Mouse (Mus musculus) MEL (cell line): Measurements from ENCODE around the gene Pknox2. TPM values are rescaled to one million over a fixed set of nuclear protein-coding genes. Genes with fewer than 3 reads are reported as not detected.

Experiments used
- DNase-seq: peaks from one replicate; pipeline ENCODE4 v3.0.0; 2011; ENCODE audit warnings: low read depth, low spot score
- H3K27ac ChIP-seq: 2 replicates; pipeline ENCODE4 v1.5.1; 2012; ENCODE audit warnings: low read depth, mild to moderate bottlenecking, control low read depth, low read length, moderate library complexity; ENCODE audit not compliant: control insufficient read depth
- H3K27me3 ChIP-seq, 2 experiments: fragments of 150-350 bp in 1 of 2; sonication (generic) in 1 of 2; 2 replicates each; pipeline ENCODE4 v1.6.1; 2012; ENCODE audit warnings: low read length in 2 of 2, mild to moderate bottlenecking in 2 of 2, improper control_type of control experiment in 1 of 2, moderate library complexity in 1 of 2; ENCODE audit not compliant: insufficient read depth in 2 of 2, control insufficient read depth in 1 of 2
- H3K36me3 ChIP-seq, 2 experiments: 2 replicates each; pipeline ENCODE4 v1.6.1; 2012 to 2014; ENCODE audit warnings: low read length in 2 of 2, improper control_type of control experiment in 1 of 2, inconsistent platforms in 1 of 2, mild to moderate bottlenecking in 1 of 2; ENCODE audit not compliant: insufficient read depth in 2 of 2, control insufficient read depth in 1 of 2
- H3K4me1 ChIP-seq, 2 experiments: fragments of 150-350 bp in 1 of 2; sonication (generic) in 1 of 2; 2 replicates each; pipeline ENCODE4 v1.6.1; 2012; ENCODE audit warnings: low read length in 2 of 2, improper control_type of control experiment in 1 of 2, mild to moderate bottlenecking in 1 of 2; ENCODE audit not compliant: insufficient read depth in 2 of 2, control insufficient read depth in 1 of 2
- H3K4me3 ChIP-seq, 2 experiments: fragments of 150-350 bp in 1 of 2; sonication (generic) in 1 of 2; 2 replicates each; pipeline ENCODE4 v1.5.1; 2012; ENCODE audit warnings: low read depth in 2 of 2, low read length in 2 of 2, mild to moderate bottlenecking in 2 of 2, moderate library complexity in 2 of 2, control low read depth in 1 of 2, improper control_type of control experiment in 1 of 2; ENCODE audit not compliant: control insufficient read depth in 1 of 2, insufficient read depth in 1 of 2
- H3K79me2 ChIP-seq: 2 replicates; pipeline ENCODE4 v1.6.1; 2012; ENCODE audit warnings: mild to moderate bottlenecking, low read length, moderate library complexity; ENCODE audit not compliant: control insufficient read depth, poor library complexity, insufficient read depth
- H3K9ac ChIP-seq: 2 replicates; pipeline ENCODE4 v1.6.1; 2012; ENCODE audit warnings: low read depth, mild to moderate bottlenecking, control low read depth, low read length, moderate library complexity; ENCODE audit not compliant: control insufficient read depth, poor library complexity, severe bottlenecking
- H3K9me3 ChIP-seq: fragments of 150-350 bp; sonication (generic); replicated peaks from 2 replicates; pipeline ENCODE4 v1.6.1; 2012; ENCODE audit warnings: mild to moderate bottlenecking, low read length, improper control_type of control experiment, moderate library complexity; ENCODE audit not compliant: insufficient read depth
- BHLHE40 ChIP-seq: IDR thresholded peaks from 2 replicates; pipeline ENCODE4 v1.6.1; 2012; ENCODE audit warnings: low read depth, mild to moderate bottlenecking, inconsistent platforms, low read length, improper control_type of control experiment, borderline replicate concordance
- CHD2 ChIP-seq: IDR thresholded peaks from 2 replicates; pipeline ENCODE4 v1.6.1; 2011; ENCODE audit warnings: low read length, improper control_type of control experiment
- EP300 ChIP-seq, 2 experiments: IDR thresholded peaks; 2 replicates each; pipeline ENCODE4 v1.6.1; 2011; ENCODE audit warnings: improper control_type of control experiment in 2 of 2, low read length in 2 of 2, low read depth in 1 of 2, mild to moderate bottlenecking in 1 of 2
- ETS1 ChIP-seq: IDR thresholded peaks from 2 replicates; pipeline ENCODE4 v1.6.1; 2012; ENCODE audit warnings: low read depth, mild to moderate bottlenecking, inconsistent platforms, low read length, improper control_type of control experiment, moderate library complexity
- GABPA ChIP-seq: IDR thresholded peaks from 2 replicates; pipeline ENCODE4 v1.6.1; 2012; ENCODE audit warnings: low read depth, mild to moderate bottlenecking, inconsistent platforms, low read length, improper control_type of control experiment, moderate library complexity
- JUND ChIP-seq: IDR thresholded peaks from 2 replicates; pipeline ENCODE4 v1.6.1; 2011; ENCODE audit warnings: low read depth, mild to moderate bottlenecking, improper control_type of control experiment, low read length
- KAT2A ChIP-seq: conservative IDR thresholded peaks from 2 replicates; pipeline ENCODE4 v1.6.1; 2012; ENCODE audit warnings: low read depth, low read length, improper control_type of control experiment, inconsistent platforms
- MAFK ChIP-seq: IDR thresholded peaks from 2 replicates; pipeline ENCODE4 v1.6.1; 2011; ENCODE audit warnings: low read depth, mild to moderate bottlenecking, low read length, improper control_type of control experiment, borderline replicate concordance
- MYC ChIP-seq: IDR thresholded peaks from 2 replicates; pipeline ENCODE4 v1.6.1; 2011; ENCODE audit warnings: low read depth, mild to moderate bottlenecking, low read length, improper control_type of control experiment, moderate library complexity
- NRF1 ChIP-seq: IDR thresholded peaks from 2 replicates; pipeline ENCODE4 v1.6.1; 2014; ENCODE audit warnings: low read depth, mild to moderate bottlenecking, inconsistent platforms, low read length, improper control_type of control experiment, moderate library complexity; ENCODE audit not compliant: poor library complexity, insufficient read depth, severe bottlenecking
- POLR2A ChIP-seq, 2 experiments: IDR thresholded peaks; 2 replicates each; pipeline ENCODE4 v1.6.1; 2011 to 2012; ENCODE audit warnings: low read length in 2 of 2, mild to moderate bottlenecking in 2 of 2, control low read depth in 1 of 2, improper control_type of control experiment in 1 of 2, low read depth in 1 of 2, moderate library complexity in 1 of 2; ENCODE audit not compliant: control insufficient read depth in 1 of 2, insufficient read depth in 1 of 2, poor library complexity in 1 of 2
- POLR2AphosphoS2 ChIP-seq: IDR thresholded peaks from 2 replicates; pipeline ENCODE4 v1.6.1; 2011; ENCODE audit warnings: low read length, improper control_type of control experiment
- POLR2AphosphoS5 ChIP-seq: IDR thresholded peaks from 2 replicates; pipeline ENCODE4 v1.6.1; 2012; ENCODE audit warnings: low read depth, borderline replicate concordance, mild to moderate bottlenecking, inconsistent platforms, low read length, moderate library complexity, mixed read lengths
- RAD21 ChIP-seq: IDR thresholded peaks from 2 replicates; pipeline ENCODE4 v1.6.1; 2011; ENCODE audit warnings: mild to moderate bottlenecking, low read depth, low read length, improper control_type of control experiment
- RCOR1 ChIP-seq: IDR thresholded peaks from 2 replicates; pipeline ENCODE4 v1.6.1; 2012; ENCODE audit warnings: low read depth, mild to moderate bottlenecking, inconsistent platforms, low read length, improper control_type of control experiment
- UBTF ChIP-seq: IDR thresholded peaks from 2 replicates; pipeline ENCODE4 v1.6.1; 2012; ENCODE audit warnings: low read depth, mild to moderate bottlenecking, inconsistent platforms, low read length, improper control_type of control experiment, moderate library complexity, borderline replicate concordance; ENCODE audit not compliant: insufficient read depth
- ZC3H11A ChIP-seq: IDR thresholded peaks from 2 replicates; pipeline ENCODE4 v1.6.1; 2012; ENCODE audit warnings: low read depth, mild to moderate bottlenecking, inconsistent platforms, low read length, improper control_type of control experiment
- ZNF384 ChIP-seq: IDR thresholded peaks from 2 replicates; pipeline ENCODE4 v1.6.1; 2012; ENCODE audit warnings: low read depth, mild to moderate bottlenecking, inconsistent platforms, low read length, improper control_type of control experiment
- polyA plus RNA-seq, 2 experiments: library from polyadenylated mRNA; stranded (reverse) in 1 of 2; unstranded in 1 of 2; fragments of >175 nt in 1 of 2; fragments of >200 nt in 1 of 2; gene quantifications; 2 replicates each; pipeline versions ENCODE4 v1.2.1 to v1.2.4; 2012; ENCODE audit warnings: low replicate concordance in 2 of 2, low read depth in 1 of 2; ENCODE audit not compliant: insufficient read length in 2 of 2, insufficient read depth in 1 of 2, missing spikeins in 1 of 2
- total RNA-seq: library from RNA; depleted of rRNA; stranded (reverse); fragments of 300-350 nt; gene quantifications from 2 replicates; pipeline ENCODE4 v1.2.3, GENCODE M21; 2012

Pknox2 gene
- total and polyA plus RNA-seq, 3 experiments, result not detected

DNA sequence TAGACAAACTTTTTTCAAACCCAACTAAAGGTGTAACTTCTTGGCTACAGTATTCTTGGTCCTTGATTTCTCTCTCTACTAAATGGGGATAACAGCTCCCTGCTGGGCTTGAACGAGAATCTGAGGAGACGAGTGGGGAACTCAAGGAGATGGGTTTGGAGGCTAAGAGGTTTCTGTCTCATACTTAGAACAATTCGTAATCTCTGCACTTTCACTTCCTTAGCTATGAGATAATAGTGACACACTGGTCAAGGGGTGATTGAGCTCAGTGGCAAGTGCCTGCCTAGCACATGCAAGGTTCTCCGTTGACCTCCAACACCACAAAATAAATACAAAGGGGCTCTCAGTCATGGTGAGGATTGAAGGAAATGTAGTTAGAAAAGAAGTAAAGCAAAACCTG lies 215.6 kb downstream of the Pknox2 start:
- Histone ChIP-seq H3K36me3 (no peaks in the 10 kb centered on the region), H3K27ac (no peak overlapping the region), H3K4me1 (no peaks in the 10 kb centered on the region)
- no peak for DNase-seq
- TF ChIP-seq NRF1, result no peak
- TF ChIP-seq CHD2, result no peak
- TF ChIP-seq UBTF, result no peak
- TF ChIP-seq MAFK, result no peak
- TF ChIP-seq GABPA, result no peak
- no peak for TF ChIP-seq BHLHE40
- no peak for TF ChIP-seq RCOR1
- TF ChIP-seq, all 39 proteins: peak for 0
- no peak overlapping the region for H3K9ac ChIP-seq
- no peaks in the 10 kb centered on the region for H3K79me2 ChIP-seq
- H3K4me3 ChIP-seq, result no peak overlapping the region
- H3K27me3 ChIP-seq, result peaks cover 0 to 8% of the 10 kb centered on the region in 2 experiments
- H3K9me3 ChIP-seq, result no peaks in the 10 kb centered on the region

DNA sequence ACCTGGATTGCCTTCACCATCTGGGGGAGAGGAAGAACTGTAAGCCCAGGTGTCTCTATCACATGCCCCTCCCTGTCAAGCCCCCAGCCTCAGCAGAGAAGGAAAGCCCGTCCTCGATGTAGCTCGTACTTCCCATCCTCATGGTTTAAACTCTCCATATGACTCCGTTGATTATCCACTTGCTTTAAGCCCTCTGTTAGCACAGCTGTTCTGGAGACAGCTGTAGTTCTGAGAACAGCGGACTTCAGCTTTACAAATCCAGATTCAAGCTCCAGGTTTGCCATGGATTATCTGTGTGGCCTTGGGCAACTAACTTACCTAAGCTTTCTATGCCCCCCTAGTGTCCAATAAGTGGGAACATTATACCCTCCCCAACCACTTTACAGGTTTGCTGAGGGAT lies 223.5 kb downstream of the Pknox2 start:
- TF ChIP-seq POLR2A (IDR thresholded peaks at IDR 0.05; ENCODE audit: control insufficient read depth in 1 of 2, insufficient read depth in 1 of 2, low read depth in 1 of 2, low read length in 2 of 2, poor library complexity in 1 of 2) (no peak), KAT2A (no peak), GABPA (no peak), BHLHE40 (no peak), ZNF384 (no peak), RAD21 (no peak), EP300 (IDR thresholded peaks at IDR 0.05; ENCODE audit: low read depth in 1 of 2, low read length in 2 of 2) (no peak), JUND (no peak)

DNA sequence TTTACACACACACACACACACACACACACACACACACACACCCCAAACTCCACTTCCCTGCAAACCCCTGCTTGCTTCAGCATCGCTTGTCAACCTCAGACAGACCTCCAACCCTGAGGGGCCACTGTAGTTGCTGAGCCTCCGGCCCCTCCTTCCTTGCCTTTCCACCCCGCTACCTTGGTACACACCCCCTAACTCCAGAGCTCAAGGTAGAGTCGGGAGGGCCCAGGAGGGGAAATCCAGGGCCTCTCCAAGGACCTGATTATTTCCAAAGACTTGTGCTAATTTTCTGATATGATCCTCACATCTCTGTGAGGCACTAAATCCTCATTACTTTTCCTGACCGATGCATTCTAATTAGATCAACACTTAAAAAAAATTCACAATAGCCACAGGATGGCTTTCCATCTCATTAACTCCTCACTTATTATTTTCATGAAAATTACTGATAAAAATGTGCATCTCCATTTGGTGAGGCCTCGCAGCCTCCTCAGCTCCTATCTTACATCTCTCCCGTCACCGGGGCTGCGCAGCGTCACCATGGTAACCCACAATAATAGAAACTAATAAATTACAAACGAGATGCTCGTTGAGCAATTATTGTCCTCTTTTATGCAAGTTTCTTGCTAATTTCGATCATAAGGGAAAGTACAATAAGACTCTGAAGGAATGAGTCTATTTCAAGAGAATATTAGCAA lies 225.3 kb downstream of the Pknox2 start:
- no peak for DNase-seq
- TF ChIP-seq JUND (no peak), ETS1 (no peak), NRF1 (no peak), MYC (no peak), POLR2AphosphoS2 (no peak), ZC3H11A (no peak), POLR2AphosphoS5 (no peak), UBTF (no peak)
- TF ChIP-seq, all 39 proteins: peak for 0
- H3K4me3 ChIP-seq, result no peak overlapping the region

More for the DNA sequence above, 223.5 kb downstream of the Pknox2 start:
- Histone ChIP-seq H3K79me2 (no peaks in the 10 kb centered on the region), H3K9ac (no peak overlapping the region), H3K4me3 (no peak overlapping the region), H3K36me3 (no peaks in the 10 kb centered on the region), H3K27me3 (peaks cover 5 to 23% of the 10 kb centered on the region in 2 experiments), H3K27ac (no peak overlapping the region), H3K9me3 (no peaks in the 10 kb centered on the region), H3K4me1 (no peaks in the 10 kb centered on the region)
- DNase-seq, result no peak

More for the DNA sequence above, 225.3 kb downstream of the Pknox2 start:
- H3K9me3 ChIP-seq, result no peaks in the 10 kb centered on the region
- H3K79me2 ChIP-seq, result no peaks in the 10 kb centered on the region
- no peaks in the 10 kb centered on the region for H3K36me3 ChIP-seq
- H3K4me1 ChIP-seq, result no peaks in the 10 kb centered on the region
- peaks cover 5 to 22% of the 10 kb centered on the region in 2 experiments for H3K27me3 ChIP-seq
- no peak overlapping the region for H3K9ac ChIP-seq
- H3K27ac ChIP-seq, result no peak overlapping the region
